Mouse (Mus musculus) ES-E14 (cell line): ENCODE measurements around the gene Zfp831. TPM values are rescaled to one million over a fixed set of nuclear protein-coding genes. Genes with fewer than 3 reads are reported as not detected.

ENCODE experiments used
- DNase-seq: peaks from one replicate; pipeline ENCODE4 v3.0.0-alpha.2; 2013; ENCODE audit warnings: low read depth, low spot score
- H3K27ac ChIP-seq: 2 replicates; pipeline ENCODE4 v1.5.1; 2012; ENCODE audit warnings: low read depth, mild to moderate bottlenecking, low read length, moderate library complexity, mixed read lengths; ENCODE audit not compliant: poor library complexity, insufficient read depth, severe bottlenecking
- H3K36me3 ChIP-seq: 2 replicates; pipeline ENCODE4 v1.6.1; 2012; ENCODE audit warnings: mild to moderate bottlenecking, low read length, moderate library complexity, mixed read lengths; ENCODE audit not compliant: control insufficient read depth, poor library complexity, insufficient read depth, severe bottlenecking
- H3K4me1 ChIP-seq, 2 experiments: fragments of 150-350 bp in 1 of 2; sonication (generic) in 1 of 2; 2 replicates each; pipeline ENCODE4 v1.6.1; 2012; ENCODE audit warnings: low read length in 2 of 2, mild to moderate bottlenecking in 1 of 2, mixed read lengths in 1 of 2; ENCODE audit not compliant: control insufficient read depth in 2 of 2, insufficient read depth in 2 of 2, poor library complexity in 1 of 2
- H3K4me3 ChIP-seq, 2 experiments: fragments of 150-350 bp in 1 of 2; sonication (generic) in 1 of 2; 2 replicates each; pipeline ENCODE4 v1.5.1; 2012; ENCODE audit warnings: low read length in 2 of 2, low read depth in 1 of 2, mild to moderate bottlenecking in 1 of 2, mixed read lengths in 1 of 2; ENCODE audit not compliant: insufficient read depth in 1 of 2, poor library complexity in 1 of 2, severe bottlenecking in 1 of 2
- H3K9ac ChIP-seq: 2 replicates; pipeline ENCODE4 v1.6.1; 2012; ENCODE audit warnings: low read depth, mild to moderate bottlenecking, low read length, mixed read lengths; ENCODE audit not compliant: poor library complexity, insufficient read depth, severe bottlenecking
- H3K9me3 ChIP-seq: fragments of 150-350 bp; sonication (generic); 2 replicates; pipeline ENCODE4 v1.6.1; 2012; ENCODE audit warnings: low read depth, mild to moderate bottlenecking, low read length; ENCODE audit not compliant: control insufficient read depth, insufficient read depth
- CHD2 ChIP-seq: IDR thresholded peaks from 2 replicates; pipeline ENCODE4 v1.6.1; 2014; ENCODE audit warnings: mild to moderate bottlenecking, low read depth, low read length, inconsistent platforms
- HCFC1 ChIP-seq: IDR thresholded peaks from 2 replicates; pipeline ENCODE4 v1.6.1; 2012; ENCODE audit warnings: low read length, inconsistent platforms, borderline replicate concordance; ENCODE audit not compliant: insufficient read depth
- MAFK ChIP-seq: IDR thresholded peaks from 2 replicates; pipeline ENCODE4 v1.6.1; 2014; ENCODE audit warnings: mild to moderate bottlenecking, low read depth, low read length, inconsistent platforms; ENCODE audit not compliant: insufficient read depth
- ZC3H11A ChIP-seq: IDR thresholded peaks from 2 replicates; pipeline ENCODE4 v1.6.1; 2012; ENCODE audit warnings: low read depth, mild to moderate bottlenecking, inconsistent platforms, low read length, borderline replicate concordance
- ZNF384 ChIP-seq: IDR thresholded peaks from 2 replicates; pipeline ENCODE4 v1.6.1; 2012; ENCODE audit warnings: low read depth, low read length, inconsistent platforms
- in situ Hi-C, 2 experiments: fragments of 600-800 bp; cut with MboI; formaldehyde crosslinking; loops; one replicate each; pipeline ENCODE4 v1.15.1; 2025; ENCODE audit warnings: low sequenced_read_pairs in 2 of 2, inconsistent platforms in 1 of 2; ENCODE audit not compliant: unreplicated experiment in 2 of 2
- total RNA-seq: library from RNA; depleted of rRNA; stranded (reverse); fragments of 300-350 nt; gene quantifications from 2 replicates; pipeline ENCODE4 v1.2.3, GENCODE M21; 2012

Gene Zfp831
- total RNA-seq, 1 experiment = not detected

DNA sequence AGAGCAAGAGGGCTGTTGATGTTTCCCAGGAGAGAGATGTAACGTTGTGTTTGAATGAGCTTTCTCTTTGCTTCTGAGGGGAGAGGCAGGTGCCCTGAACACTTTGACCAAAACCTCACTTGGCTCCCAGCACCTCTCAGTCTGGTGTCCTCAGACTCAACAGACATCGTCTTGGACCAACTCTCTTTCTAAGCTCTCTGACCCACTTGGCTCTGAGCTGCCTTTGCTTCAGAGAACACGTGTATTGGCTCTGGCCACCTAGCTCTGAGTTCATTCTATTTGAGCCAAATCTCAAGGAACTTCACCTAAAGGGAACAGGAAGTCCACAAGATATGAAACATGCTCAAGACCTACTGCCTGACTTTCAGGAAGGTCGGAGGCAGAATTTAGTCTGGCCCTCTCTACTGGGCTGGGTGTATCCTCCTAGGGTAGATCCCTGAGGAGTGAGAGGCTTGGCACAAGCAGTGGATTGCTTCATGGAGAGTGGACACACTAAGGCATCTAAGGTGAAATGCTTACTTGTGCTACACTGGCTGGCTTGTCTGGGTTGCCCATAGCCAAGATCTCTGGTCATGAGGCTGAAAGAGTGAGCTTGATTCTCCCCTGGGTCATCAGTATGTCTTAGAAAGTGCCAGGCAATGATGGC, 37.8 kb upstream of the Zfp831 start:
- in situ Hi-C loops = no loop called here
- no peaks in the 10 kb centered on the region for H3K36me3 ChIP-seq
- TF ChIP-seq MAFK (no peak), ZNF384 (no peak), ZC3H11A (no peak), CHD2 (no peak), HCFC1 (no peak)

DNA sequence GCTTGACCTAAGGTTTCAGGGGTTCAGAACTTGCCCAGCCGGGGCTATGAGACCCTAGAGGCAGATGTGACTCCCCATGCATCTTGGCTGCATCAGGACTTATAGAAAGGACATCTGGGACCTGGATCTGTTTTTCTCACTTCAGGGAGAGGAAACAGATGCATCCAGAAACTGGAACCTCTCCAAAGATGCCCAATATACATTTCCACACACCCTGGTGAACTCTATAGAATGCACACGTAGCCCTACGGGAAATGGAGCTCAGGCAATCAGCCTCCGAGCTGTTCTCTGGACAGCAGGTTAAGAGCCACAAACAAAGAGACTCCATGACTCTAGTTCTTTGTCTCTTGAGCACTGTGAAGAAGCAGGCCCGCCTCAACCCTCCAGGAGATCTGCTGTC, 37.0 kb upstream of the Zfp831 start:
- Histone ChIP-seq H3K36me3 (no peaks in the 10 kb centered on the region), H3K9ac (no peak overlapping the region), H3K9me3 (no peaks in the 10 kb centered on the region), H3K4me1 (no peaks in the 10 kb centered on the region), H3K4me3 (no peak overlapping the region), H3K27ac (no peak overlapping the region)
- no peak for DNase-seq
- in situ Hi-C loops = no loop called here
- TF ChIP-seq MAFK (no peak), HCFC1 (no peak), ZC3H11A (no peak)

More for the DNA sequence above, 37.8 kb upstream of the Zfp831 start:
- H3K4me1 ChIP-seq = no peaks in the 10 kb centered on the region
- no peak overlapping the region for H3K27ac ChIP-seq
- no peak for DNase-seq
- no peak overlapping the region for H3K4me3 ChIP-seq
- no peaks in the 10 kb centered on the region for H3K9me3 ChIP-seq
- no peak overlapping the region for H3K9ac ChIP-seq

GRCm38 (mm10) chr2:174609892-174610291, 33.4 kb upstream of the Zfp831 start:
- Histone ChIP-seq H3K4me1 (no peaks in the 10 kb centered on the region), H3K9ac (no peak overlapping the region), H3K4me3 (no peak overlapping the region), H3K27ac (no peak overlapping the region), H3K36me3 (no peaks in the 10 kb centered on the region), H3K9me3 (no peaks in the 10 kb centered on the region)
- no peak for DNase-seq
- in situ Hi-C loops = no loop called here
- TF ChIP-seq CHD2 (no peak), ZNF384 (no peak), MAFK (no peak), ZC3H11A (no peak), HCFC1 (no peak)

DNA sequence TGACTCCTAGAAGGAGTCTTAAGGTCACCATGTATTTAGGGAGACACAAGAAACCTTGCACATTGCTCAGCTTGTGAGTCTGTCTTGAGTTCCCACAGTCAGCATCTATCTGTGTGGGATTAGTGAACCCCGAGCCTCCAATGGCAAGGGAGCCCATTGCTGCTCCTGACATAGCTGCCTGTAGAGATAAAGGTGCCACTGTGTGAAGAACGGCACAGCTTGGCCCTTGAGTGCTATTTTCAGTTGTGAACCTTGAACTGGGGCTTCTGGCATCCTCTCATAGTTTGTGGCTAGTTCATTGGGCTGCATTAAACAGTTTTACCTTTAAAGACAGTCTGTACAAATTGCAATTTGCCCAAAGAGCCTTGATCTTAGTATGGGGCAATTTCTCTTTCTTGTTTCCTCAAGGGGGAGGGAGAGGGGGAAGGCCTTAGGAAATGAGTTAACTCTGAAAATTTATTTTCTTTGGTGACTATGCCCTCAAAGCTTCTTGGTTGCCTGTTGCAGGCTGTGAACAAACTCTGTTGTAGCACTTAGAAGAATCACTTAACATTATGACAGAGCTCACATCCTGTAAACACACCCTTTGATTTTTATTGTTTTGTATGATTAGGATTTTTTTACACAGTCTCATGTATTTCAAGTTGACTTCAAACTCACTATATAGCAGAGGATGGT, 30.8 kb upstream of the Zfp831 start:
- Histone ChIP-seq H3K9me3 (no peaks in the 10 kb centered on the region), H3K9ac (no peak overlapping the region), H3K27ac (no peak overlapping the region), H3K4me3 (no peak overlapping the region), H3K36me3 (no peaks in the 10 kb centered on the region), H3K4me1 (no peaks in the 10 kb centered on the region)
- no peak for TF ChIP-seq MAFK
- no peak for TF ChIP-seq ZC3H11A
- TF ChIP-seq CHD2 = no peak
- no peak for TF ChIP-seq ZNF384
- TF ChIP-seq HCFC1 = no peak
- in situ Hi-C loops = no loop called here
- no peak for DNase-seq
